Mouse (Mus musculus): Measurements from ENCODE around the gene Hnrnpab. TPM values are rescaled to one million over a fixed set of nuclear protein-coding genes. Genes with fewer than 3 reads are reported as not detected.

Hnrnpab gene
- polyA plus RNA-seq, 1 experiment: 639 TPM

DNA sequence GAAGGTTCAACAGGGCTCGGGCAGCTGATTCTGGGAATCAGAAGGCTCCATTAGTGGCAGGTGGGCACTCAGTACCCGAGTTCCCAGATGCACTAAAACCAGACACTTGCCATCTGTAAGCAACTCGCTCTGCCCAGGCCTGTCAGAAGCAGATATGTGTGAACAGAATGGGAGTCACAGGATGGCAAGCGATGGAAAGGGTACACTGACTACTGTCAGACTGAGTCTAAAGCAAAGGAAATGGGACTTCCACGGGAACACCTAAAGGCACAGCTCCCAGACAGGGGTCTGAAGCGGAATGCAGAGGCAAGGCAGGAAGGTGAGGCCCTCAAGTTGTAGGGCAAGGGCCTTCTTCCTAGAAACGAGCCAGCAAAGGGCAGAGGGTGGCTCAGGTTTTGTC is 39.6 kb upstream of the Hnrnpab start:
- Histone ChIP-seq H3K4me3 (ENCODE audit: low read depth, low read length) (peak overlapping the region; percentile 55; the same call in 1 of the 2 replicates), H3K27me3 (ENCODE audit: control insufficient read depth, insufficient read depth, low read length, poor library complexity, severe bottlenecking) (no peaks in the 10 kb centered on the region), H3K9ac (ENCODE audit: low read depth, poor library complexity, severe bottlenecking) (peak overlapping the region; percentile 4), H3K4me1 (ENCODE audit: control insufficient read depth, insufficient read depth, low read length) (peaks cover 6% of the 10 kb centered on the region), H3K36me3 (ENCODE audit: control insufficient read depth, insufficient read depth, low read length, poor library complexity, severe bottlenecking) (peaks cover 25% of the 10 kb centered on the region), H3K9me3 (replicated peaks; ENCODE audit: control insufficient read depth, insufficient read depth, low read length, poor library complexity, severe bottlenecking) (no peaks in the 10 kb centered on the region), H3K27ac (ENCODE audit: insufficient read depth, low read length) (peak overlapping the region; percentile 58; the same call in 1 of the 2 replicates)
- TF ChIP-seq EP300 (IDR thresholded peaks at IDR 0.05; ENCODE audit: insufficient read depth, low read depth, low read length) (no peak), POLR2A (IDR thresholded peaks at IDR 0.05; ENCODE audit: insufficient read depth, low read length) (no peak), CTCF (IDR thresholded peaks at IDR 0.05; ENCODE audit: low read depth, low read length) (no peak)

- Histone ChIP-seq H3K36me3 (ENCODE audit: control insufficient read depth, insufficient read depth, low read length, poor library complexity, severe bottlenecking) (peaks cover 25% of the 10 kb centered on the region), H3K27me3 (ENCODE audit: control insufficient read depth, insufficient read depth, low read length, poor library complexity, severe bottlenecking) (no peaks in the 10 kb centered on the region), H3K9ac (ENCODE audit: low read depth, poor library complexity, severe bottlenecking) (peak overlapping the region; percentile 4; the same call in 1 of the 2 replicates), H3K9me3 (replicated peaks; ENCODE audit: control insufficient read depth, insufficient read depth, low read length, poor library complexity, severe bottlenecking) (no peaks in the 10 kb centered on the region), H3K4me3 (ENCODE audit: low read depth, low read length) (no peak overlapping the region), H3K4me1 (ENCODE audit: control insufficient read depth, insufficient read depth, low read length) (peaks cover 11% of the 10 kb centered on the region), H3K27ac (ENCODE audit: insufficient read depth, low read length) (0 out of 2 replicates have a peak overlapping the region, but pooled peaks have one; percentile 1)
- no peak for TF ChIP-seq POLR2A (IDR thresholded peaks at IDR 0.05; ENCODE audit: insufficient read depth, low read length)
- no peak for TF ChIP-seq EP300 (IDR thresholded peaks at IDR 0.05; ENCODE audit: insufficient read depth, low read depth, low read length)
- TF ChIP-seq CTCF (IDR thresholded peaks at IDR 0.05; ENCODE audit: low read depth, low read length): no peak
Measured at GRCm38 (mm10) chr11:51645293-51645692, 38.6 kb upstream of the Hnrnpab start.

DNA sequence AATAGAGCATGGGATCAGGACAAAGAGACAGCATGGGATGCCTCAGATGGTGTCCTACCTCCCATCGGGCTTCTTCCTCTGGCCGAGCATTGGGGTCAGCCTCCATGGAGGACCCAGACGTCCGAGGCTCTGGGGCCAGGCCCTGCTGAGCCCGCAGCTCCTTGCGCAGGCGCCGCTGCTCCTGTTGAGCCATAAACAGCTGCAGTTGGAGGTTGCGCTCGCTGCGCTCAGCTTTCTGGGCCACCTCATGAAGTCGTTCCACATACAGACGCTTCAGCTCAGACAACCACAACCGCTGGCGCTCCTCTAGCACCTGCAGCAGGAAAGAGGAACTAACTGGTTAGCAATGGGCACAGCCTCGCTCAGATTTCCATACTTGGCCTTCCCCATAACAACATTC is 37.6 kb upstream of the Hnrnpab start:
- no peaks in the 10 kb centered on the region for H3K9me3 ChIP-seq (replicated peaks; ENCODE audit: control insufficient read depth, insufficient read depth, low read length, poor library complexity, severe bottlenecking)
- peak overlapping the region; percentile 36 for H3K4me3 ChIP-seq (ENCODE audit: low read depth, low read length)
- no peaks in the 10 kb centered on the region for H3K27me3 ChIP-seq (ENCODE audit: control insufficient read depth, insufficient read depth, low read length, poor library complexity, severe bottlenecking)
- H3K36me3 ChIP-seq (ENCODE audit: control insufficient read depth, insufficient read depth, low read length, poor library complexity, severe bottlenecking): peaks cover 25% of the 10 kb centered on the region
- peak overlapping the region; percentile 14 for H3K27ac ChIP-seq (ENCODE audit: insufficient read depth, low read length)
- H3K4me1 ChIP-seq (ENCODE audit: control insufficient read depth, insufficient read depth, low read length): peaks cover 11% of the 10 kb centered on the region
- peak overlapping the region; percentile 48 for H3K9ac ChIP-seq (ENCODE audit: low read depth, poor library complexity, severe bottlenecking)
- no peak for TF ChIP-seq EP300 (IDR thresholded peaks at IDR 0.05; ENCODE audit: insufficient read depth, low read depth, low read length)
- no peak for TF ChIP-seq POLR2A (IDR thresholded peaks at IDR 0.05; ENCODE audit: insufficient read depth, low read length)
- no peak for TF ChIP-seq CTCF (IDR thresholded peaks at IDR 0.05; ENCODE audit: low read depth, low read length)

- Histone ChIP-seq H3K9me3 (replicated peaks; ENCODE audit: control insufficient read depth, insufficient read depth, low read length, poor library complexity, severe bottlenecking) (no peaks in the 10 kb centered on the region), H3K4me3 (ENCODE audit: low read depth, low read length) (peak overlapping the region; percentile 36), H3K9ac (ENCODE audit: low read depth, poor library complexity, severe bottlenecking) (peak overlapping the region; percentile 48), H3K36me3 (ENCODE audit: control insufficient read depth, insufficient read depth, low read length, poor library complexity, severe bottlenecking) (peaks cover 25% of the 10 kb centered on the region), H3K27me3 (ENCODE audit: control insufficient read depth, insufficient read depth, low read length, poor library complexity, severe bottlenecking) (no peaks in the 10 kb centered on the region), H3K27ac (ENCODE audit: insufficient read depth, low read length) (peak overlapping the region; percentile 2), H3K4me1 (ENCODE audit: control insufficient read depth, insufficient read depth, low read length) (peaks cover 11% of the 10 kb centered on the region)
- no peak for TF ChIP-seq POLR2A (IDR thresholded peaks at IDR 0.05; ENCODE audit: insufficient read depth, low read length)
- no peak for TF ChIP-seq EP300 (IDR thresholded peaks at IDR 0.05; ENCODE audit: insufficient read depth, low read depth, low read length)
- no peak for TF ChIP-seq CTCF (IDR thresholded peaks at IDR 0.05; ENCODE audit: low read depth, low read length)
Measured at GRCm38 (mm10) chr11:51643761-51644160, 37.1 kb upstream of the Hnrnpab start.

- H3K27ac ChIP-seq (ENCODE audit: insufficient read depth, low read length): 0 out of 2 replicates have a peak overlapping the region, but pooled peaks have one; percentile 2
- peak overlapping the region; percentile 36 for H3K4me3 ChIP-seq (ENCODE audit: low read depth, low read length)
- H3K4me1 ChIP-seq (ENCODE audit: control insufficient read depth, insufficient read depth, low read length): peaks cover 10% of the 10 kb centered on the region
Measured at GRCm38 (mm10) chr11:51643202-51643601, 36.6 kb upstream of the Hnrnpab start.

GRCm38 (mm10) chr11:51640748-51641147 is 34.1 kb upstream of the Hnrnpab start:
- TF ChIP-seq POLR2A (IDR thresholded peaks at IDR 0.05; ENCODE audit: insufficient read depth, low read length) (no peak), CTCF (IDR thresholded peaks at IDR 0.05; ENCODE audit: low read depth, low read length) (no peak), EP300 (IDR thresholded peaks at IDR 0.05; ENCODE audit: insufficient read depth, low read depth, low read length) (no peak)
- H3K36me3 ChIP-seq (ENCODE audit: control insufficient read depth, insufficient read depth, low read length, poor library complexity, severe bottlenecking): peaks cover 21% of the 10 kb centered on the region
- peaks cover 7% of the 10 kb centered on the region for H3K4me1 ChIP-seq (ENCODE audit: control insufficient read depth, insufficient read depth, low read length)
- no peaks in the 10 kb centered on the region for H3K9me3 ChIP-seq (replicated peaks; ENCODE audit: control insufficient read depth, insufficient read depth, low read length, poor library complexity, severe bottlenecking)
- H3K27me3 ChIP-seq (ENCODE audit: control insufficient read depth, insufficient read depth, low read length, poor library complexity, severe bottlenecking): no peaks in the 10 kb centered on the region
- H3K27ac ChIP-seq (ENCODE audit: insufficient read depth, low read length): no peak overlapping the region
- no peak overlapping the region for H3K9ac ChIP-seq (ENCODE audit: low read depth, poor library complexity, severe bottlenecking)
- no peak overlapping the region for H3K4me3 ChIP-seq (ENCODE audit: low read depth, low read length)

More at GRCm38 (mm10) chr11:51643202-51643601, 36.6 kb upstream of the Hnrnpab start:
- peaks cover 25% of the 10 kb centered on the region for H3K36me3 ChIP-seq (ENCODE audit: control insufficient read depth, insufficient read depth, low read length, poor library complexity, severe bottlenecking)
- TF ChIP-seq POLR2A (IDR thresholded peaks at IDR 0.05; ENCODE audit: insufficient read depth, low read length) (no peak), CTCF (IDR thresholded peaks at IDR 0.05; ENCODE audit: low read depth, low read length) (no peak), EP300 (IDR thresholded peaks at IDR 0.05; ENCODE audit: insufficient read depth, low read depth, low read length) (no peak)
- no peaks in the 10 kb centered on the region for H3K9me3 ChIP-seq (replicated peaks; ENCODE audit: control insufficient read depth, insufficient read depth, low read length, poor library complexity, severe bottlenecking)
- H3K9ac ChIP-seq (ENCODE audit: low read depth, poor library complexity, severe bottlenecking): peak overlapping the region; percentile 48
- H3K27me3 ChIP-seq (ENCODE audit: control insufficient read depth, insufficient read depth, low read length, poor library complexity, severe bottlenecking): no peaks in the 10 kb centered on the region
